Mouse (Mus musculus) left cerebral cortex, adult 9 months (tissue): ENCODE measurements around the gene Pou3f1.

Experiments used
- DNase-seq, 2 experiments: peaks; one replicate each; pipeline ENCODE4 v3.0.0; 2022; ENCODE audit warnings: low spot score in 2 of 2

The Pou3f1 gene

GRCm38 (mm10) chr4:124709961-124710446 is 53.4 kb downstream of the Pou3f1 start:
- DNase-seq: no peak
